Mouse (Mus musculus): ENCODE data around the gene Atp1b1. TPM values are rescaled to one million over a fixed set of nuclear protein-coding genes. Genes with fewer than 3 reads are reported as not detected.

Gene Atp1b1
- polyA plus RNA-seq (2014; fragmentation: Nextera tagmentation; extraction: Ambion mirVana): 89.7 and 101 TPM in 2 replicates

- Histone ChIP-seq H3K36me3 (ENCODE audit: control insufficient read depth, insufficient read depth, low read length) (0 out of 2 replicates have a peak, but pooled peaks cover 3% of the 10 kb centered on the region), H3K4me3 (ENCODE audit: low read depth, low read length) (peak within 1 kb of the TSS; percentile 63), H3K9ac (ENCODE audit: low read length) (peak within 1 kb of the TSS; percentile 81), H3K27me3 (replicated peaks; ENCODE audit: control insufficient read depth, insufficient read depth, low read length) (peaks cover 23% of the 10 kb centered on the region), H3K9me3 (ENCODE audit: control insufficient read depth, low read length) (no peaks in the 10 kb centered on the region), H3K4me1 (replicated peaks; ENCODE audit: control insufficient read depth, insufficient read depth, low read length) (0 out of 2 replicates have a peak, but pooled peaks cover 9% of the 10 kb centered on the region), H3K4me2 (ENCODE audit: low read length) (peak within 1 kb of the TSS; percentile 76), H3K27ac (ENCODE audit: low read depth) (peak within 1 kb of the TSS; percentile 58)
- ATAC-seq (replicated peaks; ENCODE audit: low FRiP score, low TSS enrichment, low read depth): peak; percentile 93
- WGBS: under 1% methylated on average over 23 of the region's 35 CpGs
- no peak for DNase-seq (ENCODE audit: low spot score)
These were observed at the start of gene Atp1b1 for GRCm38 (mm10) chr1:164458245-164458613. Atp1b1 (minus strand) TSS chr1:164458355.

GRCm38 (mm10) chr1:164505096-164505495 lies 46.9 kb upstream of the Atp1b1 start:
- no peaks in the 10 kb centered on the region for H3K9me3 ChIP-seq (ENCODE audit: control insufficient read depth, low read length)
- no peak overlapping the region for H3K4me2 ChIP-seq (ENCODE audit: low read length)
- no peak overlapping the region for H3K9ac ChIP-seq (ENCODE audit: low read length)
- ATAC-seq (replicated peaks; ENCODE audit: low FRiP score, low TSS enrichment, low read depth): no peak
- no peak overlapping the region for H3K27ac ChIP-seq (ENCODE audit: low read depth)
- no peaks in the 10 kb centered on the region for H3K36me3 ChIP-seq (ENCODE audit: control insufficient read depth, insufficient read depth, low read length)
- no peaks in the 10 kb centered on the region for H3K27me3 ChIP-seq (replicated peaks; ENCODE audit: control insufficient read depth, insufficient read depth, low read length)
- H3K4me1 ChIP-seq (replicated peaks; ENCODE audit: control insufficient read depth, insufficient read depth, low read length): no peaks in the 10 kb centered on the region
- no peak overlapping the region for H3K4me3 ChIP-seq (ENCODE audit: low read depth, low read length)
- no peak for DNase-seq (ENCODE audit: low spot score)
- WGBS: 84% methylated on average over 3 of the region's 3 CpGs

DNA sequence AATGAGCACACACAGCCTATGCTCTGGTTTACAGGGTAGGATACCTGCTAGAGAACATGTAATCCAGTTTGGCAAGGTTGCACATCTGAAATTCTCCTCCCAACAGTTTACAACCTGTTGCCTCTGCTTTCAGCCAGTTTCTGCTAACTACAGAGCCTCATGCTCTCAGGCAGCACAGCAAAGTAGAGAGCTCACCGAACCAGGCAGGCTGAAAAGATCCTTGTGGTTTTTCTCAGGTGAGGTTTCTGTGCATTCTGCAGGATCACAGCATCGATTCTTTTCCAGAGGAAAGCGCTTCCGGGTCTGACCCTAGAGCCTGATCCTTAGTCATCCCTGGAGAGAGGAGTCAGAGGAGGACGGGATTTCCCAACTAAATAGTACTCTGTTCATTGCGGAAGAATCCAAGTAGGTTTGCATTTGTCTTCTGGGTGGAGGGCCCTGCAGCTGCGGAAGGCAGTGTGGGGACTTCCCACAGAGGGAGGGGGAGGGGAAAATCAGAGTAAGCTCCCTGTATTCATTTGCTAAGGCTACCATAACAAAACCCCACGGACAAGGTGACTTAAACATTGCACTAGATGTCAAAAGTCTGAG lies 45.1 kb upstream of the Atp1b1 start:
- Histone ChIP-seq H3K4me2 (ENCODE audit: low read length) (no peak overlapping the region), H3K4me3 (ENCODE audit: low read depth, low read length) (no peak overlapping the region), H3K9ac (ENCODE audit: low read length) (no peak overlapping the region), H3K9me3 (ENCODE audit: control insufficient read depth, low read length) (no peaks in the 10 kb centered on the region), H3K36me3 (ENCODE audit: control insufficient read depth, insufficient read depth, low read length) (no peaks in the 10 kb centered on the region), H3K27me3 (replicated peaks; ENCODE audit: control insufficient read depth, insufficient read depth, low read length) (no peaks in the 10 kb centered on the region), H3K4me1 (replicated peaks; ENCODE audit: control insufficient read depth, insufficient read depth, low read length) (no peaks in the 10 kb centered on the region), H3K27ac (ENCODE audit: low read depth) (no peak overlapping the region)
- DNase-seq (ENCODE audit: low spot score): peak; percentile 48
- no peak for ATAC-seq (replicated peaks; ENCODE audit: low FRiP score, low TSS enrichment, low read depth)
- 42% methylated on average over 8 of the region's 8 CpGs for WGBS

DNA sequence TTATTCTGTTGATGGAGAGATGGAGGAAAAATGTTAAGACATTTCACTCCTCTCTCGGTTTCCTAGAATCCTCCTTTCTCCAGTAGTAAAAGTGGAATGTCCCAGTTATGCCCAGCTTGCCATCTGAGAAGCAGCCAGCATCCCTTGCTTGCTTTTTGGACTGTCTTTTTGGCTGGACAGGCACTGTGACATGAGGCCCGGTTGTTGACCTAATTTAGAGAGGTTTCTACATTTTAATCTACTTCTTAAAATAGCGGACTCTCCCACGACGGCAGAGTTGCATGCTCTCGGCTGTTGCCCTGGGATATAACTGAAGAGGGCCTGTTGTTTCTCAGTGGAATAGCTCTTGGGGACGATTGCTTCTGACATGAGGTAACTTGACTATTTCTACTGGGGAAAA lies 44.1 kb upstream of the Atp1b1 start:
- WGBS: 69% methylated on average over 7 of the region's 7 CpGs

DNA sequence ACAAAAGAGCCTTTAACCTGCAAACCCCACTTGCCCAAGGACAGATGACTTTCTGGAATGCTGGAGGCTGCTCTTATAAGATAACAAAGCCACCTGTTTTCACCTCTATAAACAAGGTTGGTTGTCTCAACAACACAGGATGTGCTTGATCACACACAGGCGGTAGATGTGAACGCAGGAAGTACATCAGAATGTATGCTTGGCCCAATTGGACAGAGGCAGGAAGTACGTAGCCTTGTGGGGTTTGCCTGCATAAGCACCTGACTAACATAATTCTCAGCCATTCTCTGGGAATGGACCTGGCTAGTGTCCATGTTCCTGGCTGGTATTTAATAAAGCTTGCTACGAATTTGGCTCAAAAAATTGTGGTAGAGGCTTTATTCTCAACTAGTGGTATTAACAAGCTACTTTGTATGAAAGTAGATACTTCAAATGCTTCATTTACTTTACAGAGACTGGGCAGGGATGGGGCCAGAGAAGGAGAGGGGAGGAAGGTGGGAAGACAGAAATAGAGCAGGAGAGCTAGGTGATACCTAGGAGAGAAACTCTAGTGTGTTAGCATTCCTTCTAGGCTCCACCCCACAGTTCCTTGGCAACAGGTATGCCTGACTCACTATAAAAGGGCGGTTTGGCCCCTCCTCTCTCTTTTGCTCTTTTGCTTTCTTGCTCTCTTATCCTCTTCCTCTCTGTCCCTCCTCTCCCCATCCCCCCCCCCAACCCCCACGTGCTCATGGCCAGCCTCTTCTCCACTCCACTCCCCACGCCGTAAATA lies 36.8 kb upstream of the Atp1b1 start:
- no peak overlapping the region for H3K4me2 ChIP-seq (ENCODE audit: low read length)
- ATAC-seq (replicated peaks; ENCODE audit: low FRiP score, low TSS enrichment, low read depth) (0 out of 2 replicates have a peak, but pooled peaks have one; percentile 43), DNase-seq (ENCODE audit: low spot score) (no peak)
- no peak overlapping the region for H3K4me3 ChIP-seq (ENCODE audit: low read depth, low read length)
- no peaks in the 10 kb centered on the region for H3K9me3 ChIP-seq (ENCODE audit: control insufficient read depth, low read length)
- no peaks in the 10 kb centered on the region for H3K4me1 ChIP-seq (replicated peaks; ENCODE audit: control insufficient read depth, insufficient read depth, low read length)
- no peak overlapping the region for H3K9ac ChIP-seq (ENCODE audit: low read length)
- no peaks in the 10 kb centered on the region for H3K27me3 ChIP-seq (replicated peaks; ENCODE audit: control insufficient read depth, insufficient read depth, low read length)
- WGBS: 56% methylated on average over 8 of the region's 8 CpGs
- H3K36me3 ChIP-seq (ENCODE audit: control insufficient read depth, insufficient read depth, low read length): no peaks in the 10 kb centered on the region
- H3K27ac ChIP-seq (ENCODE audit: low read depth): no peak overlapping the region

More for the DNA sequence above, 44.1 kb upstream of the Atp1b1 start:
- H3K27ac ChIP-seq (ENCODE audit: low read depth): no peak overlapping the region
- no peaks in the 10 kb centered on the region for H3K27me3 ChIP-seq (replicated peaks; ENCODE audit: control insufficient read depth, insufficient read depth, low read length)
- no peak overlapping the region for H3K4me2 ChIP-seq (ENCODE audit: low read length)
- H3K4me1 ChIP-seq (replicated peaks; ENCODE audit: control insufficient read depth, insufficient read depth, low read length): no peaks in the 10 kb centered on the region
- no peak overlapping the region for H3K4me3 ChIP-seq (ENCODE audit: low read depth, low read length)
- no peak overlapping the region for H3K9ac ChIP-seq (ENCODE audit: low read length)
- ATAC-seq (replicated peaks; ENCODE audit: low FRiP score, low TSS enrichment, low read depth): no peak
- no peaks in the 10 kb centered on the region for H3K9me3 ChIP-seq (ENCODE audit: control insufficient read depth, low read length)
- no peak for DNase-seq (ENCODE audit: low spot score)
- no peaks in the 10 kb centered on the region for H3K36me3 ChIP-seq (ENCODE audit: control insufficient read depth, insufficient read depth, low read length)

DNA sequence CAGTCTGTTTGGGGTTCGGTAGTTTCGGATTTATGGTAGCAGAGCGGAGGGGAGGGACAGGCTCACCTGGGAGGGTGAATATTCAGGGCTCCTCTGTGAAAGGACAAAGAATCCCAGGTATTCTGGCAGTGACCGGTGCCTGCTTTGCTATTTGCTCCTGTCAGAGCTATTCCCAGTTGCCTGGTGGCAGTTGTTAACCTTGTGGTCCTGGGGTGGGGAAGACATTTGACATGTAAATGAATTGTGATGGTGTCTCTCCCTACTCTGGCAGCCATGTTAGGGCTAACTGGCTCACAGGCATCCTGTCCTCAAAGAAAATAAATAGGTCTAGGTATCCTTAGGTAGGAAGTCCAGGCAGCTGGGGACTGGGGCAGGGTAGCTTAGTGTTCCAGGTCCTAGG lies 36.1 kb upstream of the Atp1b1 start:
- ATAC-seq (replicated peaks; ENCODE audit: low FRiP score, low TSS enrichment, low read depth): no peak
- no peaks in the 10 kb centered on the region for H3K9me3 ChIP-seq (ENCODE audit: control insufficient read depth, low read length)
- no peaks in the 10 kb centered on the region for H3K4me1 ChIP-seq (replicated peaks; ENCODE audit: control insufficient read depth, insufficient read depth, low read length)
- H3K9ac ChIP-seq (ENCODE audit: low read length): no peak overlapping the region
- no peak for DNase-seq (ENCODE audit: low spot score)
- H3K4me3 ChIP-seq (ENCODE audit: low read depth, low read length): no peak overlapping the region
- H3K4me2 ChIP-seq (ENCODE audit: low read length): no peak overlapping the region
- no peaks in the 10 kb centered on the region for H3K27me3 ChIP-seq (replicated peaks; ENCODE audit: control insufficient read depth, insufficient read depth, low read length)
- no peaks in the 10 kb centered on the region for H3K36me3 ChIP-seq (ENCODE audit: control insufficient read depth, insufficient read depth, low read length)
- H3K27ac ChIP-seq (ENCODE audit: low read depth): no peak overlapping the region
- WGBS: 47% methylated on average over 4 of the region's 4 CpGs

- H3K27me3 ChIP-seq (replicated peaks; ENCODE audit: control insufficient read depth, insufficient read depth, low read length): no peaks in the 10 kb centered on the region
- H3K9me3 ChIP-seq (ENCODE audit: control insufficient read depth, low read length): no peaks in the 10 kb centered on the region
- H3K36me3 ChIP-seq (ENCODE audit: control insufficient read depth, insufficient read depth, low read length): no peaks in the 10 kb centered on the region
- no peak overlapping the region for H3K4me2 ChIP-seq (ENCODE audit: low read length)
- H3K9ac ChIP-seq (ENCODE audit: low read length): no peak overlapping the region
- no peak for ATAC-seq (replicated peaks; ENCODE audit: low FRiP score, low TSS enrichment, low read depth)
- no peak overlapping the region for H3K4me3 ChIP-seq (ENCODE audit: low read depth, low read length)
- whole genome bisulfite sequencing: 79% methylated on average over 8 of the region's 8 CpGs
- DNase-seq (ENCODE audit: low spot score): no peak
- no peak overlapping the region for H3K27ac ChIP-seq (ENCODE audit: low read depth)
- no peaks in the 10 kb centered on the region for H3K4me1 ChIP-seq (replicated peaks; ENCODE audit: control insufficient read depth, insufficient read depth, low read length)
These were observed 35.0 kb upstream of the Atp1b1 start for GRCm38 (mm10) chr1:164493042-164493705.

GRCm38 (mm10) chr1:164492476-164492875 lies 34.3 kb upstream of the Atp1b1 start:
- 88% methylated on average over 3 of the region's 3 CpGs for WGBS
- Histone ChIP-seq H3K4me2 (ENCODE audit: low read length) (no peak overlapping the region), H3K27me3 (replicated peaks; ENCODE audit: control insufficient read depth, insufficient read depth, low read length) (no peaks in the 10 kb centered on the region), H3K4me1 (replicated peaks; ENCODE audit: control insufficient read depth, insufficient read depth, low read length) (no peaks in the 10 kb centered on the region), H3K9ac (ENCODE audit: low read length) (no peak overlapping the region), H3K36me3 (ENCODE audit: control insufficient read depth, insufficient read depth, low read length) (no peaks in the 10 kb centered on the region), H3K4me3 (ENCODE audit: low read depth, low read length) (no peak overlapping the region), H3K9me3 (ENCODE audit: control insufficient read depth, low read length) (no peaks in the 10 kb centered on the region), H3K27ac (ENCODE audit: low read depth) (no peak overlapping the region)
- no peak for ATAC-seq (replicated peaks; ENCODE audit: low FRiP score, low TSS enrichment, low read depth)
- DNase-seq (ENCODE audit: low spot score): no peak

Measured in intestine, embryonic 14.5 days (tissue).